Mouse (Mus musculus): ENCODE measurements around the gene Gm7075.

DNA sequence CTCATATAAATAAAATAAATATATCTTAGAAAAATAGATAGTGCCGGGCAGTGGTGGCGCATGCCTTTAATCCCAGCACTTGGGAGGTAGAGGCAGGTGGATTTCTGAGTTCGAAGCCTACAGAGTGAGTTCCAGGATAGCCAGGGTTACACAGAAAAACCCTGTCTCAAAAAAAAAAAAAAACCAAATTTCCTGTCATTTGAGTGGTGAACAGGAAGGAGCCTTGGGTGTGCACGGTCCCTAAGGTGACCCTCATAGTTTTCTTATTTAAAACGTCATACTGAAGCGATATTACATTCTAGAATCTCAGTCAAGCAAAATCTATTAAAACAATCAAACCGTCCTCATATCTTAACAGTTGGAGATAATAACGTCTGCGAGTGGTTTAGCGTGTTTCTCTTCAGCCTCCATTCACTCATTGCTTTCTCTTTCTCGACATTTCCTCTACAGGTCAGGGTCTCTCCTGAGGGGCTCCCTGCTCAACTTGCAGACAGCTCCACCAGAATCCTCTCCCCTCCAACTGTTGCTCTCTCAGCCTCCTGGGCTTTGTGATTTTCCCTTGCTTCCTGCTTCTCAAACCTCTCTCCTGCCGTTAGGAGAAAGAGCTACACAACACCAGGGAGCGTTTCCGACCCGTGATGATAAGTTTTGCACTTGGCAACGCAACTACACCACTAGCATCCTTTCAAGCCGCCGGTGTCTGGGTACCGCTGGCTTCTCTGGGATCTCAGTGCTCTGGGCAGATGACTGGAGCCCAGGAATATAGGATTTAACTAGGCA, 6.8 kb upstream of the Gm7075 start:
- TF ChIP-seq CTCF (IDR thresholded peaks at IDR 0.05; ENCODE audit: control insufficient read depth, insufficient read depth, low read length) (no peak), POLR2A (IDR thresholded peaks at IDR 0.05; ENCODE audit: borderline replicate concordance, control insufficient read depth, low read depth, low read length) (no peak)
